Mouse (Mus musculus): Measurements from ENCODE around the gene Emilin2.

DNA sequence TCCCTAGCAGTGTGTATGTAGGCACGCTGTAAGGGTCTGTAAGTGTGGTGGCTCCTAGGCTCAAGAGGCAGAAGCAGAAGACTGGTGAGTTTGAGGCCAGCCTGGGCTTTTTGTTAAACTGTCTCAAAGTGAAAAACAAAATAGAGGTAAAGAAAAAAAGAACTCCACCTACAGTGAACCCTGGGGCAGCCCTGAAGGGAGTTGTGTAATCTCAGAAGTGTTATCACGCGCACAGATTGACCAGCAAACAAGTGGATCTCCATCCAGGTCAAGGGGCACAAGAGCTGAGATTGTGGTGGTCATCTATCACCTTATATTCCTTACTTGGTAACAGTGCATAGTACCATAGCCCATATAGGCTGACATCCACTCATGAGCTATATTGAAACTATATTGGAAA is 104.5 kb downstream of the Emilin2 start:
- TF ChIP-seq CEBPB (IDR thresholded peaks at IDR 0.05; ENCODE audit: low read depth): no peak
- TF ChIP-seq CTCF (IDR thresholded peaks at IDR 0.05; ENCODE audit: control insufficient read depth, insufficient read depth, insufficient read length): no peak
- no peak for TF ChIP-seq FOSL1 (IDR thresholded peaks at IDR 0.05; ENCODE audit: insufficient read depth, low read length, poor library complexity, severe bottlenecking)
- no peak for TF ChIP-seq MAX (IDR thresholded peaks at IDR 0.05)
- TF ChIP-seq MYOD1 (IDR thresholded peaks at IDR 0.05; ENCODE audit: control insufficient read depth, insufficient read length, low read depth): no peak
